Mouse (Mus musculus) forebrain, embryonic 14.5 days (tissue): ENCODE measurements at regions not wholly inside any gene's neighbourhood (a gene's known extent, or its start where the extent isn't known, plus 50 kb on each side); places are given as distances from the start of the nearest gene placed in this dataset.
"Not testable (repeated sequence)": the region's sequence is repeated elsewhere in the genome, so short reads cannot be mapped to it uniquely, and the experiment has no call there.

Experiments used
- ATAC-seq: fragments of 200-750 bp; cut with Nextera tagmentation; 2 replicates; pipeline ENCODE4 v1.8.0; 2017; ENCODE audit warnings: mild to moderate bottlenecking, moderate library complexity
- DNase-seq: peaks from one replicate; pipeline ENCODE4 v3.0.0-alpha.2; 2015; ENCODE audit warnings: low spot score
- H3K27ac ChIP-seq: fragments of 300-500 bp; sonication (generic); 2 replicates; pipeline ENCODE4 v1.5.1; 2014; ENCODE audit warnings: low read depth, mild to moderate bottlenecking, control low read depth, low read length, moderate library complexity
- H3K27me3 ChIP-seq: fragments of 300-500 bp; sonication (generic); replicated peaks from 2 replicates; pipeline ENCODE4 v1.6.1; 2014; ENCODE audit warnings: low read length, control low read depth, mixed read lengths; ENCODE audit not compliant: control insufficient read depth, insufficient read depth
- H3K36me3 ChIP-seq: fragments of 300-500 bp; sonication (generic); 2 replicates; pipeline ENCODE4 v1.6.1; 2014; ENCODE audit warnings: low read length, control low read depth; ENCODE audit not compliant: control insufficient read depth, insufficient read depth
- H3K4me1 ChIP-seq: fragments of 300-500 bp; sonication (generic); 2 replicates; pipeline ENCODE4 v1.6.1; 2014; ENCODE audit warnings: antibody characterized with exemption, low read length, control low read depth; ENCODE audit not compliant: control insufficient read depth, insufficient read depth
- H3K4me2 ChIP-seq: fragments of 300-500 bp; sonication (generic); 2 replicates; pipeline ENCODE4 v1.6.1; 2014; ENCODE audit warnings: mild to moderate bottlenecking, control low read depth, low read length
- H3K4me3 ChIP-seq: fragments of 300-500 bp; sonication (generic); 2 replicates; pipeline ENCODE4 v1.5.1; 2014; ENCODE audit warnings: low read depth, low read length, control low read depth
- H3K9ac ChIP-seq: fragments of 300-500 bp; sonication (generic); 2 replicates; pipeline ENCODE4 v1.6.1; 2014; ENCODE audit warnings: mild to moderate bottlenecking, low read length, control low read depth, moderate library complexity
- H3K9me3 ChIP-seq: fragments of 300-500 bp; sonication (generic); replicated peaks from 2 replicates; pipeline ENCODE4 v1.6.1; 2016; ENCODE audit warnings: low read length, control low read depth, mixed read lengths; ENCODE audit not compliant: control insufficient read depth
- WGBS: fragments of 180-500 bp; shearing (Covaris S2); extraction: QIAGEN DNeasy Blood & Tissue Kit; methylation state at CpG from one replicate; pipeline ENCODE4 v1.1.7; 2014; 5-methylcytosine and 5-hydroxymethylcytosine counted together

DNA sequence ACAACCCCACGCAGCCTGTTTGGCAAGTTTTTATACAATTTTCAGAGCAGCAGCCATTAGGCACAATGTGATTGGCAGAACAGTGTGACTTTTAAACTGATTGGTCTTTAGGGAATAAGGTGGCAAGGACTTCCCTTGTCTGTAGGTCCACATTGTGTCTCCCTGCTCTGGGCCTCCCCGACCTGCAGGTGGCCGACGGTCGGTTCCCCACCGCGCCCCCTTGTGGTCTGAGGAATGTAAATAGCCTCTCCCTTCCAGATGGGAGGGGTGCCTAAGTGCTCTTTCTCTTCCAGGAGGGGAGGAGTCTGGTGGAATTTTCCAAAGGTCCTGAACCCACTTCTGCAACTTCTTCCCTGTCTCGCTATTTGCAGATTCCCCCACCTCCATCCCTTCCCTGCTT lies 52.5 kb upstream of the Prr5 start:
- not testable (repeated sequence) for H3K27me3 ChIP-seq, H3K9me3 ChIP-seq, H3K4me3 ChIP-seq, H3K9ac ChIP-seq, ATAC-seq, H3K4me2 ChIP-seq, H3K27ac ChIP-seq, H3K36me3 ChIP-seq
- 6% methylated on average over 8 of the region's 8 CpGs for WGBS
- peak; percentile 62 for DNase-seq
- peaks cover 14% of the 10 kb centered on the region for H3K4me1 ChIP-seq

DNA sequence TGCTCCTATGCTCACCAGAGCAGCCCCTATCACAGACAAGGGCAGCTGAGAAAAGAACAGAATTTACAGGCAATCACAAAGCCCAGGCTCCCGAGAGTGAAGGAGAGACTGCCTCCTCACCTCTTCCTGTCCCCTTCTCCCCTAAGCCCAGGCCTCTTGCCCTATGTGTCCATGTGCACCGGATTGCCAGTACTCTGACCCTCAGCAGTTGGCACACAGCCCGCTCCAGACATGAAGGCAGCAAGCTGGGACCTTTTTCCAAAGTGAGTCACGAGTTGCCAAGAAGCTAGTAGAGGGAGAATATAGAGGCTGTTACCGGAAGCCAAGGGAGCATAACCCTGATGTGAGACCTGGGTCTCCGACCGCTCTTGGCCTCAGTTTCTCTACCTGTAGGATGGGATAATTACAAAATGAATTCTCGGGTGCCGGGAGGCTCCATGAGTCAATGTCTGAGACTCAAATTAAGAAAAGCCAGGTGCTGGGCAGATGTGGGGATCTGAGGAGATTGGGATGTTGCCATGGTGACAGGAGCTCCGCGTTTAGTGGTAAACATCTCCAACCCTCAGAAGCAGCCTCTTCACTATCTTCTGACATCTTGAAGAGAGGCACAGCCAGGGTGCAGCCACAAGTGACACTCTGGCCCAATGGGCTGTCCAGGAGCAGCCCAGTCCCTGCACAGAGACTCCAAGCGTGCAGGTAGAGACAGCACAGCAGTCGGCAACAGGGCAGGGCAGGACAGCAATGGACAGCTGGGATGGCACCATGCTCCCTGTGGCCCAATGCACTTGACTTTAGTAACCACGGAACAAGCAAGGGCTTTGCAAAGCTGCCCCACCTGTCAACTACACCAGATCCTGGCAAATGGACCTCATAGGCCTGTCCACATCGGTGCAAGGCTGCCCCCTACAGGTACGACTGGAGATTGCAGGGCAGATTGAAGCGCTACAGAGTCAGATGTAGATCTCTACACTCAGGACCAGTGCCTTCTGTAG lies 55.6 kb upstream of the Prr5 start:
- Histone ChIP-seq H3K27me3 (no peaks in the 10 kb centered on the region), H3K9ac (no peak overlapping the region), H3K36me3 (no peaks in the 10 kb centered on the region), H3K9me3 (no peaks in the 10 kb centered on the region), H3K4me2 (no peak overlapping the region), H3K4me3 (no peak overlapping the region), H3K4me1 (peaks cover 9% of the 10 kb centered on the region), H3K27ac (no peak overlapping the region)
- WGBS: 53% methylated on average over 17 of the region's 17 CpGs
- DNase-seq: peak; percentile 90
- peak; percentile 75 for ATAC-seq

DNA sequence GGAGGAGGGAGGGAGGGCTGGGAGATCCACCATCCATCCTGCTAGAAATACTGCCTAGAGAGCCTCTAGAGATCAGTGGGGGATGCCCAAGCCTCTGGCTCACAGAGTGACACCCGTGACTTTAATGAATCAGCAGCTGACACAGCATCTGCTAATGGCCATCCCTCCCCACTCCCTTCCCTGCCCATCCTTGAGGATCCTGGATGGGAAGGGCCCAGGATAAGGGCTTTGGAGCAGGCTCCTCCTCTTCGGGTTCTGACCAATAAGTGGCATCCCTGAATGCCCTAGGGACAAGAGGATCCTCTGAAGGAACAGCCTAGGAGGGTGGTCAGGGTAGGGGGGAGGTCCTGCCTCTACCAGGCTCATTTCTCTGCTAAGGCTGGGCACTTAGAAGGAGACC lies 55.3 kb upstream of the Rtl6 start:
- Histone ChIP-seq H3K4me1 (peaks cover 9% of the 10 kb centered on the region), H3K27ac (no peak overlapping the region), H3K4me3 (no peak overlapping the region), H3K9me3 (no peaks in the 10 kb centered on the region), H3K4me2 (no peak overlapping the region), H3K27me3 (no peaks in the 10 kb centered on the region), H3K9ac (no peak overlapping the region), H3K36me3 (no peaks in the 10 kb centered on the region)
- WGBS: 18% methylated on average over 2 of the region's 2 CpGs
- ATAC-seq (no peak), DNase-seq (no peak)

DNA sequence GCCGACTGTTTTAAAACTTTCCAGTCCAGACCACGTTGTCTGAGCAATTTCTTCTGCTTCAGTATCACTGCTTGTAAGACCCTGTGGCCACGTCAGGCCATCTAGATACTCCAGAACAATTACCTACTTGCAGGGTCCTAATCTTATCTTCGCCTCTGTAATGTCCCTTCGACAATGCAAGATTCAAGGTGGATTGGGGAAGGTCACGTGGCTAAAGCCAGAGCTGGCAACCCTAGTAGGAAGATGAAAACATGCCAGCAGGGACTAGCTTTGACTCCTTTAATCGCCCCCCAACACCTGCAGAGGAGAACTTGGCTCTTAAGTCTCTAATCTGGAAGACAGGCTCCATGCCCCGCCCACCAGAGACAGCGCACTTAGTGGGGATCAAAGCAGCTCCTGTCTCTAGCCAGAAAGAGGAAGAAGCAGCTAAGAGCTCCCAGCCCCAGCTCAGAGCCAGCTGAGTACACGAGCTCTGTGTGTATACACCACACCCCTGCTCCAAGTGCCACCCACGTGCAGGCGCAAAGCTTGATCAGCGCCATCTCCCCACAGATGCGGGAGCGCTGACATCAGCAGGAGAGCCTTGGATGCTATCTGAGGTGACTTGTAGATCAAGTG lies 52.3 kb upstream of the Rtl6 start:
- Histone ChIP-seq H3K27me3 (no peaks in the 10 kb centered on the region), H3K4me3 (no peak overlapping the region), H3K9ac (no peak overlapping the region), H3K36me3 (no peaks in the 10 kb centered on the region), H3K9me3 (no peaks in the 10 kb centered on the region), H3K27ac (no peak overlapping the region), H3K4me1 (peaks cover 9% of the 10 kb centered on the region), H3K4me2 (no peak overlapping the region)
- WGBS: 67% methylated on average over 15 of the region's 15 CpGs
- no peak for ATAC-seq
- no peak for DNase-seq

DNA sequence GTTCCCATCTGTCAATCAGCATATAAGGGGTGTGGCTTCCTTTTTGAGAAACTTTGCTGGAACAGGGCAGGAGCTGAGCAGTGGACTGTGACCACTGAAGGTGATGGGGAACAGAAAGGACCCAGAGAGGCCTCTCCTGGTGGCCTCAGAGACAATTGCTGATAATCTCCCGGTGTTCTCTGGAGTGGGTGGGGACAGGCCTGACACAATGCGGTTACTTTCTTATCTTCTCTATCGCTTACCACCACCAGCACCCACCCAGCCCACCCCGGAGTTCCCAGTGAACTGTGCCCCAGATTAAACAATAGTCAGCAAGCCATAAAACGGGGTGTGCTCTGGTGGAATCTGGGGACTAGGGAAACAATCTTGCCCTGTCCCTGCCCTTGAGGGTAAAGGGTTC lies 51.4 kb upstream of the Rtl6 start:
- 86% methylated on average over 5 of the region's 5 CpGs for WGBS
- H3K27me3 ChIP-seq: no peaks in the 10 kb centered on the region
- DNase-seq: no peak
- H3K4me3 ChIP-seq: no peak overlapping the region
- H3K9me3 ChIP-seq: no peaks in the 10 kb centered on the region
- H3K4me1 ChIP-seq: peaks cover 9% of the 10 kb centered on the region
- no peak overlapping the region for H3K4me2 ChIP-seq
- no peak overlapping the region for H3K27ac ChIP-seq
- ATAC-seq: no peak
- no peaks in the 10 kb centered on the region for H3K36me3 ChIP-seq
- no peak overlapping the region for H3K9ac ChIP-seq
